Mouse (Mus musculus) lung, postnatal 36 days (tissue): ENCODE measurements around the gene Slc22a14.
"Not testable (repeated sequence)": the region's sequence is repeated elsewhere in the genome, so short reads cannot be mapped to it uniquely, and the experiment has no call there.

Experiments
- DNase-seq: peaks from one replicate; pipeline ENCODE4 v3.0.0; 2022; ENCODE audit warnings: mixed read lengths

The Slc22a14 gene

GRCm38 (mm10) chr9:119321392-119322229 lies 43.7 kb downstream of the Slc22a14 start:
- no peak for DNase-seq

GRCm38 (mm10) chr9:119320946-119321345 lies 44.4 kb downstream of the Slc22a14 start:
- DNase-seq, result no peak

GRCm38 (mm10) chr9:119320446-119320845 lies 44.9 kb downstream of the Slc22a14 start:
- no peak for DNase-seq

GRCm38 (mm10) chr9:119318891-119319290 lies 46.5 kb downstream of the Slc22a14 start:
- DNase-seq, result no peak

- no peak for DNase-seq
Observed at GRCm38 (mm10) chr9:119313096-119313495, 52.3 kb downstream of the Slc22a14 start.

- no peak for DNase-seq
Observed at GRCm38 (mm10) chr9:119309067-119309466, 56.3 kb downstream of the Slc22a14 start.

GRCm38 (mm10) chr9:119305863-119306262 lies 59.5 kb downstream of the Slc22a14 start:
- DNase-seq, result no peak

- DNase-seq, result no peak
Observed at GRCm38 (mm10) chr9:119298563-119298962, 66.8 kb downstream of the Slc22a14 start.

- DNase-seq, result no peak
Observed at GRCm38 (mm10) chr9:119297696-119298095, 67.7 kb downstream of the Slc22a14 start.

- DNase-seq, result no peak
Observed at GRCm38 (mm10) chr9:119290791-119291190, 74.6 kb downstream of the Slc22a14 start.

GRCm38 (mm10) chr9:119280894-119281682 lies 84.3 kb downstream of the Slc22a14 start:
- DNase-seq, result no peak

GRCm38 (mm10) chr9:119278031-119278430 lies 87.3 kb downstream of the Slc22a14 start:
- DNase-seq, result no peak

- no peak for DNase-seq
Observed at GRCm38 (mm10) chr9:119276321-119276720, 89.0 kb downstream of the Slc22a14 start.

GRCm38 (mm10) chr9:119274814-119275213 lies 90.5 kb downstream of the Slc22a14 start:
- DNase-seq, result peak; percentile 16

GRCm38 (mm10) chr9:119271496-119271895 lies 93.9 kb downstream of the Slc22a14 start:
- DNase-seq, result no peak

- DNase-seq, result no peak
Observed at GRCm38 (mm10) chr9:119268588-119269145, 96.7 kb downstream of the Slc22a14 start.

GRCm38 (mm10) chr9:119268120-119268519 lies 97.2 kb downstream of the Slc22a14 start:
- DNase-seq, result no peak

- DNase-seq, result not testable (repeated sequence)
Observed at GRCm38 (mm10) chr9:119266121-119266395, 99.3 kb downstream of the Slc22a14 start.

GRCm38 (mm10) chr9:119265373-119266120 lies 99.8 kb downstream of the Slc22a14 start:
- peak; percentile 33 for DNase-seq

- no peak for DNase-seq
Observed at GRCm38 (mm10) chr9:119263067-119263466, 102.3 kb downstream of the Slc22a14 start.

- no peak for DNase-seq
Observed at GRCm38 (mm10) chr9:119260825-119261224, 104.5 kb downstream of the Slc22a14 start.

GRCm38 (mm10) chr9:119258785-119259184 lies 106.6 kb downstream of the Slc22a14 start:
- DNase-seq, result no peak

GRCm38 (mm10) chr9:119258128-119258527 lies 107.2 kb downstream of the Slc22a14 start:
- DNase-seq, result no peak
